Mouse (Mus musculus): Measurements from ENCODE around the gene Dpp6.

DNA sequence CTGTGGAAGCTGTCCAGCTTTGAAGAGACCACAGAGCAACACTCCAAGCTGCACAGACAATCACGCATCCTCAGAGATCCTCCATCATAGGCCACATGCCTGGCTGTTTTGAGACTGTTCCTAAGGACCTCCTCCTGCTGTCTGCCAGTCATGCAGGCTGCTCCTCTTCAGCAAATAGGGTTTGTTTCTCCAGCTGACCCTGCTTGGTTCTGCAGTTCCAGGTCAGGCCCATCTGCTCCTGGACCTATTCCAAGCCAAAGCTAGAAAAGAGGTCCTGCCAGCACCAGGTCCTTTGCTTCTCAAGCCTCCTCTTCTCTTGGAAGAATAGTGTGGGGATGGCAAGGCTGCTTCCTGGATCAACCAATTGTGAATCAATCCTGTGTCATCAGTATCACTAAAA, 556.9 kb downstream of the Dpp6 start:
- no peak for TF ChIP-seq CTCF (IDR thresholded peaks at IDR 0.05; ENCODE audit: control insufficient read depth, insufficient read depth, insufficient read length)
- no peak for TF ChIP-seq MYOD1 (IDR thresholded peaks at IDR 0.05; ENCODE audit: control insufficient read depth, insufficient read length, low read depth)
- TF ChIP-seq USF1 (IDR thresholded peaks at IDR 0.05; ENCODE audit: low read depth) = no peak

Data from C2C12 (cell line).